Mouse (Mus musculus) kidney, postnatal 0 days (tissue): Measurements from ENCODE around the gene Sgo1. TPM values are rescaled to one million over a fixed set of nuclear protein-coding genes. Genes with fewer than 3 reads are reported as not detected.

Source experiments
- ATAC-seq: fragments of 200-750 bp; cut with Nextera tagmentation; replicated peaks from 2 replicates; pipeline ENCODE4 v1.8.0; 2017; ENCODE audit warnings: low read depth, moderate number of reproducible peaks, moderate TSS enrichment, moderate library complexity; ENCODE audit not compliant: low FRiP score
- DNase-seq: peaks from one replicate; pipeline ENCODE4 v3.0.0-alpha.2; 2016; ENCODE audit warnings: low spot score
- H3K27ac ChIP-seq: fragments of 300-500 bp; sonication (generic); 2 replicates; pipeline ENCODE4 v1.5.1; 2014; ENCODE audit warnings: mild to moderate bottlenecking
- H3K27me3 ChIP-seq: fragments of 300-500 bp; sonication (generic); 2 replicates; pipeline ENCODE4 v1.6.1; 2014; ENCODE audit warnings: low read length, mixed read lengths; ENCODE audit not compliant: insufficient read depth
- H3K36me3 ChIP-seq: fragments of 300-500 bp; sonication (generic); 2 replicates; pipeline ENCODE4 v1.6.1; 2014; ENCODE audit warnings: low read length, mixed read lengths; ENCODE audit not compliant: insufficient read depth
- H3K4me1 ChIP-seq: fragments of 300-500 bp; sonication (generic); replicated peaks from 2 replicates; pipeline ENCODE4 v1.6.1; 2014; ENCODE audit warnings: antibody characterized with exemption, low read length, mixed read lengths; ENCODE audit not compliant: insufficient read depth
- H3K4me2 ChIP-seq: fragments of 300-500 bp; sonication (generic); 2 replicates; pipeline ENCODE4 v1.6.1; 2014; ENCODE audit warnings: mild to moderate bottlenecking, low read length, moderate library complexity, mixed read lengths
- H3K4me3 ChIP-seq: fragments of 300-500 bp; sonication (generic); replicated peaks from 2 replicates; pipeline ENCODE4 v1.5.1; 2014; ENCODE audit warnings: low read depth, low read length
- H3K9ac ChIP-seq: fragments of 300-500 bp; sonication (generic); 2 replicates; pipeline ENCODE4 v1.6.1; 2014; ENCODE audit warnings: low read depth, low read length
- H3K9me3 ChIP-seq: fragments of 300-500 bp; sonication (generic); replicated peaks from 2 replicates; pipeline ENCODE4 v1.6.1; 2016; ENCODE audit warnings: low read length, inconsistent platforms, mixed read lengths
- CTCF ChIP-seq: IDR thresholded peaks from 2 replicates; pipeline ENCODE4 v1.5.1; 2016; ENCODE audit warnings: antibody characterized with exemption, low read depth, mild to moderate bottlenecking, moderate library complexity
- WGBS: fragments of 180-500 bp; shearing (Covaris S2); extraction: QIAGEN DNeasy Blood & Tissue Kit; methylation state at CpG from one replicate; pipeline ENCODE4 v1.1.7; 2014; 5-methylcytosine and 5-hydroxymethylcytosine counted together
- polyA plus RNA-seq: library from polyadenylated mRNA; unstranded; fragments of >200 nt; fragmentation: Nextera tagmentation; extraction: Ambion mirVana; gene quantifications from 2 replicates; pipeline ENCODE4 v1.2.1, GENCODE M21; 2015

The Sgo1 gene
- polyA plus RNA-seq, 1 experiment from 2014 or later, result 21.3 TPM

GRCm38 (mm10) chr17:53628131-53628530 is 61.0 kb downstream of the Sgo1 start:
- Histone ChIP-seq H3K27me3 (no peaks in the 10 kb centered on the region), H3K36me3 (0 out of 2 replicates have a peak, but pooled peaks cover 2% of the 10 kb centered on the region), H3K9me3 (no peaks in the 10 kb centered on the region), H3K9ac (no peak overlapping the region), H3K27ac (no peak overlapping the region), H3K4me3 (no peak overlapping the region), H3K4me1 (no peaks in the 10 kb centered on the region), H3K4me2 (no peak overlapping the region)
- 37% methylated on average over 5 of the region's 5 CpGs for WGBS
- DNase-seq, result no peak
- TF ChIP-seq CTCF, result no peak
- no peak for ATAC-seq

- Histone ChIP-seq H3K9me3 (no peaks in the 10 kb centered on the region), H3K36me3 (0 out of 2 replicates have a peak, but pooled peaks cover 2% of the 10 kb centered on the region), H3K4me1 (no peaks in the 10 kb centered on the region), H3K27me3 (no peaks in the 10 kb centered on the region), H3K9ac (no peak overlapping the region), H3K4me3 (no peak overlapping the region), H3K27ac (no peak overlapping the region), H3K4me2 (no peak overlapping the region)
- TF ChIP-seq CTCF, result no peak
- WGBS, result 44% methylated on average over 4 of the region's 4 CpGs
- no peak for DNase-seq
- ATAC-seq, result no peak
Observed at GRCm38 (mm10) chr17:53627497-53627896, 61.6 kb downstream of the Sgo1 start.

- H3K4me2 ChIP-seq, result no peak overlapping the region
- TF ChIP-seq CTCF, result no peak
- no peaks in the 10 kb centered on the region for H3K27me3 ChIP-seq
- DNase-seq (no peak), ATAC-seq (no peak)
- no peaks in the 10 kb centered on the region for H3K4me1 ChIP-seq
- H3K36me3 ChIP-seq, result 0 out of 2 replicates have a peak, but pooled peaks cover 2% of the 10 kb centered on the region
- no peak overlapping the region for H3K27ac ChIP-seq
- no peak overlapping the region for H3K4me3 ChIP-seq
- no peaks in the 10 kb centered on the region for H3K9me3 ChIP-seq
- WGBS, result 88% methylated on average over 3 of the region's 3 CpGs
- H3K9ac ChIP-seq, result no peak overlapping the region
Observed at GRCm38 (mm10) chr17:53626160-53626559, 63.0 kb downstream of the Sgo1 start.

Other genes with a start within 250 kb of the Sgo1 start
- gene Efhb, start 226.0 kb downstream of the Sgo1 start, polyA plus RNA-seq, result 0.24 and 0.32 TPM in 2 replicates
- 85.1 and 88.0 TPM in 2 replicates for gene Rab5a, start 210.1 kb downstream of the Sgo1 start, polyA plus RNA-seq
- gene Pp2d1, start 149.9 kb downstream of the Sgo1 start, polyA plus RNA-seq, result 0.13 and 0.22 TPM in 2 replicates
- 4.7 TPM in 2 replicates for gene Kat2b, start 122.5 kb downstream of the Sgo1 start, polyA plus RNA-seq
- 20.7 and 23.1 TPM in 2 replicates for gene Sult1c2, start 157.0 kb upstream of the Sgo1 start, polyA plus RNA-seq